Mouse (Mus musculus): ENCODE data around the gene Nol12. TPM values are rescaled to one million over a fixed set of nuclear protein-coding genes. Genes with fewer than 3 reads are reported as not detected.

Gene Nol12
- polyA plus RNA-seq, 1 experiment from 2014 or later, result 46.9 TPM

GRCm38 (mm10) chr15:78990093-78990463, 55.3 kb downstream of the Nol12 start:
- Histone ChIP-seq H3K9ac (ENCODE audit: low read length) (no peak overlapping the region), H3K4me1 (ENCODE audit: control insufficient read depth, insufficient read depth, low read length) (peaks cover 22% of the 10 kb centered on the region), H3K4me3 (replicated peaks; ENCODE audit: low read length) (no peak overlapping the region), H3K27me3 (ENCODE audit: control insufficient read depth, insufficient read depth, low read length) (no peaks in the 10 kb centered on the region), H3K4me2 (ENCODE audit: low read depth, low read length) (no peak overlapping the region), H3K9me3 (replicated peaks; ENCODE audit: control insufficient read depth, low read length) (no peaks in the 10 kb centered on the region), H3K36me3 (ENCODE audit: control insufficient read depth, insufficient read depth, low read length) (peaks cover 41% of the 10 kb centered on the region), H3K27ac (ENCODE audit: low read length) (no peak overlapping the region)
- 93% methylated on average over 9 of the region's 9 CpGs for WGBS
- no peak for ATAC-seq (ENCODE audit: insufficient read depth, low FRiP score)

GRCm38 (mm10) chr15:78990970-78991525, 56.3 kb downstream of the Nol12 start:
- H3K4me2 ChIP-seq (ENCODE audit: low read depth, low read length), result no peak overlapping the region
- H3K4me1 ChIP-seq (ENCODE audit: control insufficient read depth, insufficient read depth, low read length), result peaks cover 20% of the 10 kb centered on the region
- no peak overlapping the region for H3K9ac ChIP-seq (ENCODE audit: low read length)
- 93% methylated on average over 25 of the region's 25 CpGs for WGBS
- no peak for ATAC-seq (ENCODE audit: insufficient read depth, low FRiP score)
- H3K27ac ChIP-seq (ENCODE audit: low read length), result no peak overlapping the region
- no peak overlapping the region for H3K4me3 ChIP-seq (replicated peaks; ENCODE audit: low read length)
- H3K27me3 ChIP-seq (ENCODE audit: control insufficient read depth, insufficient read depth, low read length), result no peaks in the 10 kb centered on the region
- H3K36me3 ChIP-seq (ENCODE audit: control insufficient read depth, insufficient read depth, low read length), result peaks cover 47% of the 10 kb centered on the region
- H3K9me3 ChIP-seq (replicated peaks; ENCODE audit: control insufficient read depth, low read length), result no peaks in the 10 kb centered on the region

GRCm38 (mm10) chr15:78992235-78992634, 57.5 kb downstream of the Nol12 start:
- no peak overlapping the region for H3K4me3 ChIP-seq (replicated peaks; ENCODE audit: low read length)
- no peak overlapping the region for H3K27ac ChIP-seq (ENCODE audit: low read length)
- peaks cover 47% of the 10 kb centered on the region for H3K36me3 ChIP-seq (ENCODE audit: control insufficient read depth, insufficient read depth, low read length)
- no peak for ATAC-seq (ENCODE audit: insufficient read depth, low FRiP score)
- H3K4me2 ChIP-seq (ENCODE audit: low read depth, low read length), result no peak overlapping the region
- no peak overlapping the region for H3K9ac ChIP-seq (ENCODE audit: low read length)
- WGBS, result 94% methylated on average over 7 of the region's 7 CpGs
- peaks cover 12% of the 10 kb centered on the region for H3K4me1 ChIP-seq (ENCODE audit: control insufficient read depth, insufficient read depth, low read length)
- H3K27me3 ChIP-seq (ENCODE audit: control insufficient read depth, insufficient read depth, low read length), result no peaks in the 10 kb centered on the region
- H3K9me3 ChIP-seq (replicated peaks; ENCODE audit: control insufficient read depth, low read length), result no peaks in the 10 kb centered on the region

GRCm38 (mm10) chr15:78992925-78993324, 58.2 kb downstream of the Nol12 start:
- Histone ChIP-seq H3K27me3 (ENCODE audit: control insufficient read depth, insufficient read depth, low read length) (no peaks in the 10 kb centered on the region), H3K27ac (ENCODE audit: low read length) (no peak overlapping the region), H3K36me3 (ENCODE audit: control insufficient read depth, insufficient read depth, low read length) (peaks cover 47% of the 10 kb centered on the region), H3K4me3 (replicated peaks; ENCODE audit: low read length) (no peak overlapping the region), H3K9ac (ENCODE audit: low read length) (no peak overlapping the region), H3K4me2 (ENCODE audit: low read depth, low read length) (no peak overlapping the region), H3K4me1 (ENCODE audit: control insufficient read depth, insufficient read depth, low read length) (peaks cover 9% of the 10 kb centered on the region), H3K9me3 (replicated peaks; ENCODE audit: control insufficient read depth, low read length) (no peaks in the 10 kb centered on the region)
- WGBS, result 96% methylated on average over 24 of the region's 24 CpGs
- no peak for ATAC-seq (ENCODE audit: insufficient read depth, low FRiP score)

Small RNAs within 50 kb of the gene (microRNA-seq; reads per million reads assigned to microRNA genes)
- gene Mir6955, result not detected

Other genes with a start within 250 kb of the Nol12 start
- gene Elfn2, start 216.2 kb upstream of the Nol12 start, polyA plus RNA-seq (2015; fragmentation: Nextera tagmentation; extraction: Ambion mirVana), result 0.07 and 0.17 TPM in 2 replicates
- 18.5 and 18.7 TPM in 2 replicates for gene Mfng, start 161.5 kb upstream of the Nol12 start, polyA plus RNA-seq (2015; fragmentation: Nextera tagmentation; extraction: Ambion mirVana)
- gene Card10, start 131.9 kb upstream of the Nol12 start, polyA plus RNA-seq (2015; fragmentation: Nextera tagmentation; extraction: Ambion mirVana), result 4.0 and 4.4 TPM in 2 replicates
- gene Cdc42ep1, start 92.3 kb upstream of the Nol12 start, polyA plus RNA-seq (2015; fragmentation: Nextera tagmentation; extraction: Ambion mirVana), result 47.9 and 52.2 TPM in 2 replicates
- 86.6 and 122 TPM in 2 replicates for gene Lgals2, start 79.4 kb upstream of the Nol12 start, polyA plus RNA-seq (2015; fragmentation: Nextera tagmentation; extraction: Ambion mirVana)
- 48.4 and 51.4 TPM in 2 replicates for gene Gga1, start 57.7 kb upstream of the Nol12 start, polyA plus RNA-seq (2015; fragmentation: Nextera tagmentation; extraction: Ambion mirVana)
- 0.32 and 0.46 TPM in 2 replicates for gene Gm49510, start 35.3 kb upstream of the Nol12 start, polyA plus RNA-seq (2015; fragmentation: Nextera tagmentation; extraction: Ambion mirVana)
- 42.1 and 44.5 TPM in 2 replicates for gene Sh3bp1, start 35.2 kb upstream of the Nol12 start, polyA plus RNA-seq (2015; fragmentation: Nextera tagmentation; extraction: Ambion mirVana)
- gene Pdxp, start 21.0 kb upstream of the Nol12 start, polyA plus RNA-seq (2015; fragmentation: Nextera tagmentation; extraction: Ambion mirVana), result 5.1 and 5.9 TPM in 2 replicates
- 1,528 and 1,531 TPM in 2 replicates for gene Lgals1, start 8.2 kb upstream of the Nol12 start, polyA plus RNA-seq (2015; fragmentation: Nextera tagmentation; extraction: Ambion mirVana)
- 54.2 and 63.6 TPM in 2 replicates for gene Triobp, start 12.8 kb downstream of the Nol12 start, polyA plus RNA-seq (2015; fragmentation: Nextera tagmentation; extraction: Ambion mirVana)
- 479 and 551 TPM in 2 replicates for gene H1f0, start 93.5 kb downstream of the Nol12 start, polyA plus RNA-seq (2015; fragmentation: Nextera tagmentation; extraction: Ambion mirVana)
- gene Galr3, start 107.0 kb downstream of the Nol12 start, polyA plus RNA-seq (2015; fragmentation: Nextera tagmentation; extraction: Ambion mirVana), result 0.26 and 0.43 TPM in 2 replicates
- 35.7 and 35.8 TPM in 2 replicates for gene Ankrd54, start 128.0 kb downstream of the Nol12 start, polyA plus RNA-seq (2015; fragmentation: Nextera tagmentation; extraction: Ambion mirVana)
- 208 and 211 TPM in 2 replicates for gene Eif3l, start 140.2 kb downstream of the Nol12 start, polyA plus RNA-seq (2015; fragmentation: Nextera tagmentation; extraction: Ambion mirVana)
- 10.4 and 11.2 TPM in 2 replicates for gene Micall1, start 174.0 kb downstream of the Nol12 start, polyA plus RNA-seq (2015; fragmentation: Nextera tagmentation; extraction: Ambion mirVana)
- gene Polr2f, start 206.1 kb downstream of the Nol12 start, polyA plus RNA-seq (2015; fragmentation: Nextera tagmentation; extraction: Ambion mirVana), result 281 and 302 TPM in 2 replicates
- 6.9 and 7.3 TPM in 2 replicates for gene 1700088E04Rik, start 206.3 kb downstream of the Nol12 start, polyA plus RNA-seq (2015; fragmentation: Nextera tagmentation; extraction: Ambion mirVana)
- gene Sox10, start 230.3 kb downstream of the Nol12 start, polyA plus RNA-seq (2015; fragmentation: Nextera tagmentation; extraction: Ambion mirVana), result 5.3 and 5.4 TPM in 2 replicates